Mouse (Mus musculus): ENCODE results near the gene Cend1. TPM values are rescaled to one million over a fixed set of nuclear protein-coding genes. Genes with fewer than 3 reads are reported as not detected.

Gene Cend1
- polyA plus RNA-seq, 1 experiment from 2014 or later: 0.25 TPM

DNA sequence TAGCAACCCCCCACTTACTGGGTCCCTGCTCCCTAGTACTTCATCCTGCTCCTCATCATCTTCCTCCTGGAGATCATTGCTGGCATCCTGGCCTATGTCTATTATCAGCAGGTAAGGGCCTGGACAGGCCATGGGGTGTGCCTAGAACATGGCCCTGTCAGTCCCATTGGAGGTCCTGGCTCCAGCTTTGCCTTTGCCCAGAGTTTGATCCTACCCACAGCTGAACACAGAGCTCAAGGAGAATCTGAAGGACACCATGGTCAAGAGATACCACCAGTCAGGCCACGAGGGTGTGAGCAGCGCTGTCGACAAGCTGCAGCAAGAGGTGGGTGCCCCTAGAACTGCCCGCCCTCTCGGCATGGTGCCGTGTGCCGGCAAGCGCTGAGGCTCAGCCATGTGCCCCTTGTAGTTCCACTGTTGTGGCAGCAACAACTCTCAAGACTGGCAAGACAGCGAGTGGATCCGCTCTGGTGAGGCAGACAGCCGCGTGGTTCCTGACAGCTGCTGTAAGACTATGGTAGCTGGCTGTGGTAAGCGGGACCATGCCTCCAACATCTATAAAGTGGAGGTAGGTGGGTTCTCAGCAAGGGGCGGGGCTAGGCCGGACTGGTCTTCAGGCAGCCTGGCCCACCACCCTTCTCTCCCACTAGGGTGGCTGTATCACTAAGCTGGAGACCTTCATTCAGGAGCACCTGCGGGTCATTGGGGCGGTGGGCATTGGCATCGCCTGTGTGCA lies 40.8 kb upstream of the Cend1 start:
- no peaks in the 10 kb centered on the region for H3K9me3 ChIP-seq (ENCODE audit: low read length)
- ATAC-seq (no peak), DNase-seq (ENCODE audit: low spot score) (peak; percentile 4)
- no peaks in the 10 kb centered on the region for H3K27me3 ChIP-seq (replicated peaks; ENCODE audit: insufficient read depth, low read length)
- peaks cover 15% of the 10 kb centered on the region for H3K36me3 ChIP-seq (ENCODE audit: insufficient read depth, low read length)
- TF ChIP-seq EP300 (IDR thresholded peaks at IDR 0.05) (no peak), CTCF (IDR thresholded peaks at IDR 0.05) (no peak)
- WGBS: 92% methylated on average over 18 of the region's 18 CpGs
- no peak overlapping the region for H3K4me3 ChIP-seq (ENCODE audit: low read depth, low read length)
- no peak overlapping the region for H3K27ac ChIP-seq (ENCODE audit: low read length)
- H3K4me2 ChIP-seq (replicated peaks; ENCODE audit: low read depth, low read length): no peak overlapping the region
- no peak overlapping the region for H3K9ac ChIP-seq (replicated peaks; ENCODE audit: low read depth)
- H3K4me1 ChIP-seq (ENCODE audit: insufficient read depth, low read depth, low read length): peaks cover 34% of the 10 kb centered on the region

- no peak overlapping the region for H3K4me3 ChIP-seq (ENCODE audit: low read depth, low read length)
- H3K9me3 ChIP-seq (ENCODE audit: low read length): no peaks in the 10 kb centered on the region
- peak overlapping the region; percentile 95 for H3K27ac ChIP-seq (ENCODE audit: low read length)
- ATAC-seq (no peak), DNase-seq (ENCODE audit: low spot score) (no peak)
- TF ChIP-seq CTCF (IDR thresholded peaks at IDR 0.05): no peak
- no peak for TF ChIP-seq EP300 (IDR thresholded peaks at IDR 0.05)
- WGBS: 72% methylated on average over 6 of the region's 6 CpGs
- H3K4me1 ChIP-seq (ENCODE audit: insufficient read depth, low read depth, low read length): peaks cover 40% of the 10 kb centered on the region
- peak overlapping the region; percentile 65 for H3K4me2 ChIP-seq (replicated peaks; ENCODE audit: low read depth, low read length)
- no peaks in the 10 kb centered on the region; the same call in 1 of the 2 replicates for H3K27me3 ChIP-seq (replicated peaks; ENCODE audit: insufficient read depth, low read length)
- H3K9ac ChIP-seq (replicated peaks; ENCODE audit: low read depth): no peak overlapping the region
- peaks cover 15% of the 10 kb centered on the region for H3K36me3 ChIP-seq (ENCODE audit: insufficient read depth, low read length)
These were observed 40.1 kb upstream of the Cend1 start for GRCm38 (mm10) chr7:141469352-141469751.

GRCm38 (mm10) chr7:141468522-141469211 lies 39.4 kb upstream of the Cend1 start:
- peak; percentile 26; the same call in 1 of the 2 replicates for TF ChIP-seq EP300 (IDR thresholded peaks at IDR 0.05)
- TF ChIP-seq CTCF (IDR thresholded peaks at IDR 0.05): peak; percentile 68
- peak overlapping the region; percentile 95 for H3K27ac ChIP-seq (ENCODE audit: low read length)
- H3K4me2 ChIP-seq (replicated peaks; ENCODE audit: low read depth, low read length): peak overlapping the region; percentile 65
- DNase-seq (ENCODE audit: low spot score): peak; percentile 93
- peaks cover 15% of the 10 kb centered on the region for H3K36me3 ChIP-seq (ENCODE audit: insufficient read depth, low read length)
- 3% methylated on average over 8 of the region's 8 CpGs for WGBS
- no peaks in the 10 kb centered on the region for H3K9me3 ChIP-seq (ENCODE audit: low read length)
- peak; percentile 75 for ATAC-seq
- H3K9ac ChIP-seq (replicated peaks; ENCODE audit: low read depth): peak overlapping the region; percentile 83; the same call in 1 of the 2 replicates
- no peaks in the 10 kb centered on the region; the same call in 1 of the 2 replicates for H3K27me3 ChIP-seq (replicated peaks; ENCODE audit: insufficient read depth, low read length)
- H3K4me1 ChIP-seq (ENCODE audit: insufficient read depth, low read depth, low read length): peaks cover 39% of the 10 kb centered on the region; the same call in 1 of the 2 replicates
- H3K4me3 ChIP-seq (ENCODE audit: low read depth, low read length): peak overlapping the region; percentile 74

DNA sequence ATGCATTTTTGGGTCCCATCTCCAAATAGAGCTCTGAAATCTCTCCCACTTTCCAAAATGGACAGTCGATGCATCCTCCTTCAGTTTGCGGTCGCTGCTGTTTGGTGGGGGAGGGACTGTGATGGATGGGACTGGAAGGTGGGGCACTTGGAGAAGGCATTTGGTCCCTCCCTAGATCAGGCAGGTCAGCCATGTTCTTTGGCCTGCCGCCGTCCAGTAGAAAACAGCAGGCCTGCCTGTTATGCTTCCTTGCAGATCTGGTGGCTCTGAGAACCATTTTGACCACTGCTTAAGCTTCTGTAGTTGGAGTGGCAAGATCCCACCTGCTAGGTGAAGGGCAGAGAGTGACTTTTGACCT lies 38.9 kb upstream of the Cend1 start:
- ATAC-seq (peak; percentile 24), DNase-seq (ENCODE audit: low spot score) (peak; percentile 75)
- Histone ChIP-seq H3K9me3 (ENCODE audit: low read length) (no peaks in the 10 kb centered on the region), H3K36me3 (ENCODE audit: insufficient read depth, low read length) (peaks cover 15% of the 10 kb centered on the region), H3K4me1 (ENCODE audit: insufficient read depth, low read depth, low read length) (peaks cover 43% of the 10 kb centered on the region; the same call in 1 of the 2 replicates), H3K27me3 (replicated peaks; ENCODE audit: insufficient read depth, low read length) (no peaks in the 10 kb centered on the region; the same call in 1 of the 2 replicates), H3K9ac (replicated peaks; ENCODE audit: low read depth) (peak overlapping the region; percentile 83), H3K27ac (ENCODE audit: low read length) (peak overlapping the region; percentile 95), H3K4me2 (replicated peaks; ENCODE audit: low read depth, low read length) (peak overlapping the region; percentile 65), H3K4me3 (ENCODE audit: low read depth, low read length) (peak overlapping the region; percentile 74)
- TF ChIP-seq EP300 (IDR thresholded peaks at IDR 0.05) (no peak), CTCF (IDR thresholded peaks at IDR 0.05) (no peak)
- WGBS: 6% methylated on average over 5 of the region's 5 CpGs

GRCm38 (mm10) chr7:141467230-141468030 lies 38.1 kb upstream of the Cend1 start, which contains the start of gene Cd151:
Gene Cd151, plus strand, starts transcription at chr7:141467392.
- 2% methylated on average over 50 of the region's 52 CpGs for WGBS
- TF ChIP-seq EP300 (IDR thresholded peaks at IDR 0.05) (no peak), CTCF (IDR thresholded peaks at IDR 0.05) (no peak)
- ATAC-seq (peak; percentile 82), DNase-seq (ENCODE audit: low spot score) (peak; percentile 95)
- Histone ChIP-seq H3K4me1 (ENCODE audit: insufficient read depth, low read depth, low read length) (peaks cover 43% of the 10 kb centered on the region; the same call in 1 of the 2 replicates), H3K9ac (replicated peaks; ENCODE audit: low read depth) (peak within 1 kb of the TSS; percentile 83), H3K4me3 (ENCODE audit: low read depth, low read length) (peak within 1 kb of the TSS; percentile 74), H3K9me3 (ENCODE audit: low read length) (no peaks in the 10 kb centered on the region), H3K27me3 (replicated peaks; ENCODE audit: insufficient read depth, low read length) (no peaks in the 10 kb centered on the region; the same call in 1 of the 2 replicates), H3K4me2 (replicated peaks; ENCODE audit: low read depth, low read length) (peak within 1 kb of the TSS; percentile 65), H3K27ac (ENCODE audit: low read length) (peak within 1 kb of the TSS; percentile 95), H3K36me3 (ENCODE audit: insufficient read depth, low read length) (peaks cover 15% of the 10 kb centered on the region)
